Comparison of ENCODE assay signal across 7 mouse cellular contexts in the genomic region with DNA sequence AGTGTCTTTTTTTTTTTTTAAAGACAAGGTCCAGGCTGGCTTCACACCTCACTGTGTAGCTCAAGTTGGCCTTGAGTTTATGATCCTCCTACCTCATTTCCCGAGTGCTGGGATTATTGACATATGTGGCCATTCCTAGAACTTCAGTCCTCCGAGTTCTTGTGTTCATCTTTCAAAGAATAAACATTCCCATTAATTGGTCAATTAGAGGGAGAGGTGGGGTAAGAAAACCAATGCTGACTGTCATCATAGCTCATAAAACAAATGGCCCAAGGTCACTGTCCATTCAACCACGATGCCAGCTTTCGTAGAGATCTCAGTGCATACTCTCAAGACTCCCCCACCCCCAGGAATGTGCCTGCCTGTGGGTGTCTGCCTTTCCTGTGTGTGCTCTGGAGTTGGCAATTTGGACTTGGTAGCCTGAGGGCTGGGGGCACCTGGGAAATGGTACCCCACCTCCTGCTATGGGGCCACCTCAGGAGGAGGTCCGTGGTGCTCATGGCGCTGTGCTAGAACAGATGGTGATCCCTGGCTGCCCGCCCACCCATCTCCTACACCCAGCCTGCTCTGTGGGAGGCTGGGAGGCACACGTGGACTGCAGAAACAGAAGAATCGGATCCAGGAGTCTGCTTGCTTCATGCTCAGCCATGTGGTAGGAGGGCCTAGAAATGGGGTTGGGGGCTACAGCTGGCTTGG. TPM values are rescaled to one million over a fixed set of nuclear protein-coding genes. Genes with fewer than 3 reads are reported as not detected.
DNase-seq lines count a peak whose midpoint lies in the region.

No protein-coding gene starts in this region.

- intact Hi-C loops in heart, postnatal 25 days (cut with DNase I): no loop called here

- peak; percentile 44 for DNase-seq in kidney, postnatal 10 days
- no peak for DNase-seq in kidney, adult 18-20 months
- DNase-seq in cerebellum, postnatal 10 days: peak; percentile 68 to 77
- peak; percentile 51 to 72 for DNase-seq in kidney, postnatal 4 days
- peak; percentile 79 for DNase-seq in right cerebral cortex, adult 18-20 months
- no peak for DNase-seq in spleen, postnatal 14 days (ENCODE audit: low spot score in 2 of 2)
- no peak for DNase-seq in heart, postnatal 25 days (ENCODE audit: low spot score)

RNA-seq across cellular contexts. Expression of a gene that starts 25.0 kb away (rescaled TPM):
- total RNA-seq in heart, postnatal 25 days (2021): 100 to 1,000 TPM; 112 TPM

RNA-seq across cellular contexts. Expression of a gene that starts 25.4 kb away (rescaled TPM):
- total RNA-seq in heart, postnatal 25 days (2021): 10 to 100 TPM; 36.1 to 38.2 TPM

RNA-seq across cellular contexts. Expression of a gene that starts 46.9 kb away (rescaled TPM):
- 1 to 10 TPM; 4.9 to 5.6 TPM for total RNA-seq in heart, postnatal 25 days (2021)

RNA-seq across cellular contexts. Expression of a gene that starts 47.1 kb away (rescaled TPM):
- total RNA-seq in heart, postnatal 25 days (2021): 1 to 10 TPM; 3.3 to 4.6 TPM

Comparison
In these comparisons a context has a peak if more than half of its experiments do, and no peak if none do; other contexts are left out.
1. DNase-seq: peak in kidney, postnatal 10 days (single experiment), cerebellum, postnatal 10 days (2 of 2), kidney, postnatal 4 days (2 of 2) and right cerebral cortex, adult 18-20 months (single experiment); none in kidney, adult 18-20 months (single experiment), spleen, postnatal 14 days (0 of 2) and heart, postnatal 25 days (single experiment).